Mouse (Mus musculus) intestine, embryonic 15.5 days (tissue): Measurements from ENCODE around the gene Cort. TPM values are rescaled to one million over a fixed set of nuclear protein-coding genes. Genes with fewer than 3 reads are reported as not detected.

ENCODE experiments used
- ATAC-seq: fragments of 200-750 bp; cut with Nextera tagmentation; 2 replicates; pipeline ENCODE4 v1.8.0; 2017; ENCODE audit warnings: moderate TSS enrichment, moderate library complexity
- H3K27ac ChIP-seq: fragments of 300-500 bp; sonication (generic); 2 replicates; pipeline ENCODE4 v1.5.1; 2015; ENCODE audit warnings: mild to moderate bottlenecking, inconsistent platforms
- H3K27me3 ChIP-seq: fragments of 300-500 bp; sonication (generic); replicated peaks from 2 replicates; pipeline ENCODE4 v1.6.1; 2015; ENCODE audit warnings: inconsistent platforms
- H3K36me3 ChIP-seq: fragments of 300-500 bp; sonication (generic); 2 replicates; pipeline ENCODE4 v1.6.1; 2015; ENCODE audit warnings: inconsistent platforms
- H3K4me1 ChIP-seq: fragments of 300-500 bp; sonication (generic); replicated peaks from 2 replicates; pipeline ENCODE4 v1.6.1; 2015; ENCODE audit warnings: inconsistent platforms
- H3K4me2 ChIP-seq: fragments of 300-500 bp; sonication (generic); replicated peaks from 2 replicates; pipeline ENCODE4 v1.6.1; 2015; ENCODE audit warnings: mild to moderate bottlenecking, inconsistent platforms
- H3K4me3 ChIP-seq: fragments of 300-500 bp; sonication (generic); replicated peaks from 2 replicates; pipeline ENCODE4 v1.5.1; 2015; ENCODE audit warnings: inconsistent platforms
- H3K9ac ChIP-seq: fragments of 300-500 bp; sonication (generic); 2 replicates; pipeline ENCODE4 v1.6.1; 2015; ENCODE audit warnings: inconsistent platforms
- H3K9me3 ChIP-seq: fragments of 300-500 bp; sonication (generic); 2 replicates; pipeline ENCODE4 v1.6.1; 2016; ENCODE audit warnings: inconsistent platforms
- WGBS: fragments of 180-500 bp; shearing (Covaris S2); methylation state at CpG from one replicate; pipeline ENCODE4 v1.1.7; 2015; 5-methylcytosine and 5-hydroxymethylcytosine counted together
- polyA plus RNA-seq: library from polyadenylated mRNA; unstranded; fragments of >200 nt; fragmentation: Nextera tagmentation; extraction: Ambion mirVana; gene quantifications from 2 replicates; pipeline ENCODE4 v1.2.1, GENCODE M21; 2015

Cort gene
- polyA plus RNA-seq, 1 experiment from 2014 or later, result not detected

- H3K4me3 ChIP-seq, result no peak overlapping the region
- no peak overlapping the region for H3K27ac ChIP-seq
- no peaks in the 10 kb centered on the region for H3K27me3 ChIP-seq
- no peak overlapping the region for H3K9ac ChIP-seq
- H3K4me1 ChIP-seq, result 0 out of 2 replicates have a peak, but pooled peaks cover 9% of the 10 kb centered on the region
- ATAC-seq, result no peak
- 93% methylated on average over 6 of the region's 6 CpGs for WGBS
- peaks cover 42% of the 10 kb centered on the region for H3K36me3 ChIP-seq
- H3K4me2 ChIP-seq, result no peak overlapping the region
- H3K9me3 ChIP-seq, result no peaks in the 10 kb centered on the region
Observed at GRCm38 (mm10) chr4:149161166-149161565, 34.6 kb upstream of the Cort start.

- no peak overlapping the region for H3K27ac ChIP-seq
- no peak for ATAC-seq
- no peaks in the 10 kb centered on the region for H3K9me3 ChIP-seq
- H3K4me1 ChIP-seq, result no peaks in the 10 kb centered on the region
- H3K4me3 ChIP-seq, result no peak overlapping the region
- H3K9ac ChIP-seq, result no peak overlapping the region
- peaks cover 55% of the 10 kb centered on the region for H3K36me3 ChIP-seq
- H3K27me3 ChIP-seq, result no peaks in the 10 kb centered on the region
- no peak overlapping the region for H3K4me2 ChIP-seq
- 89% methylated on average over 13 of the region's 13 CpGs for WGBS
Observed at GRCm38 (mm10) chr4:149159891-149160290, 33.3 kb upstream of the Cort start.

GRCm38 (mm10) chr4:149159203-149159602, 32.6 kb upstream of the Cort start:
- Histone ChIP-seq H3K9me3 (no peaks in the 10 kb centered on the region), H3K27me3 (no peaks in the 10 kb centered on the region), H3K36me3 (peaks cover 62% of the 10 kb centered on the region), H3K27ac (no peak overlapping the region), H3K9ac (no peak overlapping the region), H3K4me2 (no peak overlapping the region), H3K4me3 (no peak overlapping the region), H3K4me1 (no peaks in the 10 kb centered on the region)
- ATAC-seq, result no peak
- WGBS, result 91% methylated on average over 2 of the region's 2 CpGs

GRCm38 (mm10) chr4:149157415-149157973, 30.9 kb upstream of the Cort start:
- ATAC-seq, result peak; percentile 57
- Histone ChIP-seq H3K36me3 (peaks cover 75% of the 10 kb centered on the region), H3K4me1 (no peaks in the 10 kb centered on the region)

GRCm38 (mm10) chr4:149155711-149156110, 29.1 kb upstream of the Cort start:
- ATAC-seq, result no peak
- 87% methylated on average over 6 of the region's 6 CpGs for WGBS

More at GRCm38 (mm10) chr4:149157415-149157973, 30.9 kb upstream of the Cort start:
- no peaks in the 10 kb centered on the region for H3K9me3 ChIP-seq
- H3K27me3 ChIP-seq, result no peaks in the 10 kb centered on the region
- no peak overlapping the region for H3K27ac ChIP-seq
- no peak overlapping the region for H3K9ac ChIP-seq
- no peak overlapping the region for H3K4me2 ChIP-seq
- WGBS, result 76% methylated on average over 8 of the region's 8 CpGs
- H3K4me3 ChIP-seq, result no peak overlapping the region

GRCm38 (mm10) chr4:149154859-149155258, 28.3 kb upstream of the Cort start:
- peaks cover 84% of the 10 kb centered on the region for H3K36me3 ChIP-seq
- no peak for ATAC-seq
- no peaks in the 10 kb centered on the region for H3K9me3 ChIP-seq
- H3K9ac ChIP-seq, result no peak overlapping the region
- H3K4me2 ChIP-seq, result no peak overlapping the region
- no peaks in the 10 kb centered on the region for H3K27me3 ChIP-seq
- 98% methylated on average over 7 of the region's 7 CpGs for WGBS
- no peak overlapping the region for H3K27ac ChIP-seq
- no peak overlapping the region for H3K4me3 ChIP-seq
- H3K4me1 ChIP-seq, result no peaks in the 10 kb centered on the region

More at GRCm38 (mm10) chr4:149155711-149156110, 29.1 kb upstream of the Cort start:
- H3K27me3 ChIP-seq, result no peaks in the 10 kb centered on the region
- H3K36me3 ChIP-seq, result peaks cover 86% of the 10 kb centered on the region
- H3K9ac ChIP-seq, result no peak overlapping the region
- no peak overlapping the region for H3K27ac ChIP-seq
- no peak overlapping the region for H3K4me2 ChIP-seq
- no peaks in the 10 kb centered on the region for H3K4me1 ChIP-seq
- H3K4me3 ChIP-seq, result no peak overlapping the region
- no peaks in the 10 kb centered on the region for H3K9me3 ChIP-seq

- Histone ChIP-seq H3K27me3 (no peaks in the 10 kb centered on the region), H3K9ac (no peak overlapping the region), H3K27ac (no peak overlapping the region), H3K9me3 (no peaks in the 10 kb centered on the region), H3K4me1 (peaks cover 6% of the 10 kb centered on the region; the same call in 1 of the 2 replicates), H3K4me3 (no peak overlapping the region), H3K4me2 (no peak overlapping the region), H3K36me3 (peaks cover 54% of the 10 kb centered on the region)
- 92% methylated on average over 11 of the region's 11 CpGs for WGBS
- ATAC-seq, result no peak
Observed at GRCm38 (mm10) chr4:149150721-149151120, 24.2 kb upstream of the Cort start.

GRCm38 (mm10) chr4:149150256-149150655, 23.7 kb upstream of the Cort start:
- ATAC-seq, result no peak
- Histone ChIP-seq H3K27ac (no peak overlapping the region), H3K4me2 (no peak overlapping the region), H3K4me1 (peaks cover 6% of the 10 kb centered on the region; the same call in 1 of the 2 replicates), H3K36me3 (peaks cover 50% of the 10 kb centered on the region), H3K9ac (no peak overlapping the region), H3K9me3 (no peaks in the 10 kb centered on the region), H3K4me3 (no peak overlapping the region), H3K27me3 (no peaks in the 10 kb centered on the region)
- 83% methylated on average over 11 of the region's 11 CpGs for WGBS

GRCm38 (mm10) chr4:149149611-149150010, 23.0 kb upstream of the Cort start:
- ATAC-seq, result no peak
- Histone ChIP-seq H3K4me3 (no peak overlapping the region), H3K9me3 (no peaks in the 10 kb centered on the region), H3K27ac (no peak overlapping the region), H3K4me1 (peaks cover 7% of the 10 kb centered on the region; the same call in 1 of the 2 replicates), H3K36me3 (peaks cover 43% of the 10 kb centered on the region), H3K4me2 (no peak overlapping the region), H3K9ac (no peak overlapping the region), H3K27me3 (no peaks in the 10 kb centered on the region)
- 64% methylated on average over 7 of the region's 7 CpGs for WGBS

GRCm38 (mm10) chr4:149149196-149149595, 22.6 kb upstream of the Cort start:
- 85% methylated on average over 9 of the region's 9 CpGs for WGBS
- Histone ChIP-seq H3K36me3 (peaks cover 39% of the 10 kb centered on the region), H3K27ac (no peak overlapping the region), H3K9ac (no peak overlapping the region), H3K9me3 (no peaks in the 10 kb centered on the region), H3K4me3 (no peak overlapping the region), H3K4me1 (peaks cover 8% of the 10 kb centered on the region; the same call in 1 of the 2 replicates), H3K27me3 (no peaks in the 10 kb centered on the region), H3K4me2 (no peak overlapping the region)
- no peak for ATAC-seq

GRCm38 (mm10) chr4:149148084-149148483, 21.5 kb upstream of the Cort start:
- H3K4me1 ChIP-seq, result peaks cover 8% of the 10 kb centered on the region; the same call in 1 of the 2 replicates
- H3K27me3 ChIP-seq, result no peaks in the 10 kb centered on the region
- ATAC-seq, result no peak
- H3K36me3 ChIP-seq, result peaks cover 28% of the 10 kb centered on the region
- no peaks in the 10 kb centered on the region for H3K9me3 ChIP-seq
- no peak overlapping the region for H3K9ac ChIP-seq
- no peak overlapping the region for H3K4me3 ChIP-seq
- H3K27ac ChIP-seq, result no peak overlapping the region
- H3K4me2 ChIP-seq, result no peak overlapping the region
- 75% methylated on average over 4 of the region's 4 CpGs for WGBS

GRCm38 (mm10) chr4:149147528-149147927, 21.0 kb upstream of the Cort start:
- Histone ChIP-seq H3K36me3 (peaks cover 23% of the 10 kb centered on the region), H3K9me3 (no peaks in the 10 kb centered on the region), H3K27ac (no peak overlapping the region), H3K4me3 (no peak overlapping the region), H3K4me1 (peaks cover 8% of the 10 kb centered on the region; the same call in 1 of the 2 replicates), H3K9ac (no peak overlapping the region), H3K4me2 (no peak overlapping the region), H3K27me3 (no peaks in the 10 kb centered on the region)
- WGBS, result 72% methylated on average over 7 of the region's 7 CpGs
- ATAC-seq, result 0 out of 2 replicates have a peak, but pooled peaks have one; percentile 26

- no peaks in the 10 kb centered on the region for H3K27me3 ChIP-seq
- H3K9ac ChIP-seq, result no peak overlapping the region
- H3K36me3 ChIP-seq, result peaks cover 5% of the 10 kb centered on the region; the same call in 1 of the 2 replicates
- no peak for ATAC-seq
- 75% methylated on average over 4 of the region's 4 CpGs for WGBS
- no peak overlapping the region for H3K27ac ChIP-seq
- H3K4me3 ChIP-seq, result no peak overlapping the region
- H3K4me2 ChIP-seq, result no peak overlapping the region
- H3K9me3 ChIP-seq, result no peaks in the 10 kb centered on the region
- H3K4me1 ChIP-seq, result peaks cover 8% of the 10 kb centered on the region; the same call in 1 of the 2 replicates
Observed at GRCm38 (mm10) chr4:149145151-149145550, 18.6 kb upstream of the Cort start.
